Mouse (Mus musculus) lung, adult 2 months (tissue): ENCODE data around the gene Gm10190.

Experiments
- CTCF ChIP-seq: fragments of 200-500 bp; IDR thresholded peaks from 2 replicates; pipeline ENCODE4 v1.5.1; 2011; ENCODE audit warnings: mild to moderate bottlenecking, low read length, control low read depth; ENCODE audit not compliant: insufficient read depth
- POLR2A ChIP-seq: fragments of 200-500 bp; IDR thresholded peaks from 2 replicates; pipeline ENCODE4 v1.6.1; 2011; ENCODE audit warnings: low read depth, mild to moderate bottlenecking, control low read depth, low read length, borderline replicate concordance; ENCODE audit errors: extremely low read depth

DNA sequence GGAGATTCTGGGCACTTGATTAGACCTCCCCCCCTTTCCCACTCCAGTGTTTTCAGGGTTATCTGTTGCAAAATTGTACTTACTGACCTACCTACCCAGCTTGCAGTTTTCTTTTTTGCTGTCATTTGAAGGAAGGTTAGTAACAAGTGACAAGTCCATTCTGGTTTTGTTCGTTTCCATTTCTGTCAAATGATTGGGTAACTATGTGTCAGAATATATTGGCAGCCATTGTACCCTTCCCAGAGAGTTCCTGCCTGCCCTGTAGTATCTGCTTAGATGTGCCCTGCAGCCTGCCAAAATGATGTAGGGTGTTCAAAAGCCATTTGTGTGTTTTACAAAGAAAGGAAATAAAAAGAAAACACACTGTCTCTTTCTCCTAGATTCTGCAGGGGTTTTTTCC, 12.3 kb upstream of the Gm10190 start:
- TF ChIP-seq CTCF (no peak), POLR2A (no peak)
